Mouse (Mus musculus): ENCODE data around the gene Elfn2. TPM values are rescaled to one million over a fixed set of nuclear protein-coding genes. Genes with fewer than 3 reads are reported as not detected.

The Elfn2 gene
- polyA plus RNA-seq, 1 experiment from 2014 or later, result 0.03 TPM

- no peak overlapping the region for H3K9ac ChIP-seq (ENCODE audit: low read depth, low read length)
- 74% methylated on average over 3 of the region's 3 CpGs for WGBS
- H3K9me3 ChIP-seq (ENCODE audit: control insufficient read depth, low read length), result no peaks in the 10 kb centered on the region
- peaks cover 2% of the 10 kb centered on the region; the same call in 1 of the 2 replicates for H3K4me1 ChIP-seq (ENCODE audit: control insufficient read depth, insufficient read depth, low read length)
- H3K4me2 ChIP-seq (replicated peaks; ENCODE audit: low read depth, low read length), result no peak overlapping the region
- H3K27ac ChIP-seq (ENCODE audit: low read depth, low read length), result no peak overlapping the region
- no peak overlapping the region for H3K4me3 ChIP-seq (ENCODE audit: low read length)
- ATAC-seq (ENCODE audit: low FRiP score, low TSS enrichment), result no peak
- no peaks in the 10 kb centered on the region for H3K36me3 ChIP-seq (ENCODE audit: control insufficient read depth, insufficient read depth, low read length)
- no peaks in the 10 kb centered on the region; the same call in 1 of the 2 replicates for H3K27me3 ChIP-seq (ENCODE audit: control insufficient read depth, insufficient read depth, low read length)
These were observed 93.6 kb downstream of the Elfn2 start for GRCm38 (mm10) chr15:78624961-78625360.

- Histone ChIP-seq H3K9ac (ENCODE audit: low read depth, low read length) (no peak overlapping the region), H3K27ac (ENCODE audit: low read depth, low read length) (no peak overlapping the region), H3K27me3 (ENCODE audit: control insufficient read depth, insufficient read depth, low read length) (no peaks in the 10 kb centered on the region; the same call in 1 of the 2 replicates), H3K4me3 (ENCODE audit: low read length) (no peak overlapping the region), H3K4me2 (replicated peaks; ENCODE audit: low read depth, low read length) (no peak overlapping the region), H3K36me3 (ENCODE audit: control insufficient read depth, insufficient read depth, low read length) (no peaks in the 10 kb centered on the region), H3K4me1 (ENCODE audit: control insufficient read depth, insufficient read depth, low read length) (peaks cover 2% of the 10 kb centered on the region; the same call in 1 of the 2 replicates), H3K9me3 (ENCODE audit: control insufficient read depth, low read length) (no peaks in the 10 kb centered on the region)
- ATAC-seq (ENCODE audit: low FRiP score, low TSS enrichment), result no peak
- 46% methylated on average over 13 of the region's 13 CpGs for WGBS
These were observed 94.1 kb downstream of the Elfn2 start for GRCm38 (mm10) chr15:78624431-78624950.

- ATAC-seq (ENCODE audit: low FRiP score, low TSS enrichment), result no peak
- no peak overlapping the region for H3K9ac ChIP-seq (ENCODE audit: low read depth, low read length)
- peaks cover 2% of the 10 kb centered on the region; the same call in 1 of the 2 replicates for H3K4me1 ChIP-seq (ENCODE audit: control insufficient read depth, insufficient read depth, low read length)
- H3K36me3 ChIP-seq (ENCODE audit: control insufficient read depth, insufficient read depth, low read length), result no peaks in the 10 kb centered on the region
- no peak overlapping the region for H3K4me2 ChIP-seq (replicated peaks; ENCODE audit: low read depth, low read length)
- no peaks in the 10 kb centered on the region for H3K9me3 ChIP-seq (ENCODE audit: control insufficient read depth, low read length)
- H3K4me3 ChIP-seq (ENCODE audit: low read length), result no peak overlapping the region
- 8% methylated on average over 5 of the region's 5 CpGs for WGBS
- H3K27ac ChIP-seq (ENCODE audit: low read depth, low read length), result no peak overlapping the region
- H3K27me3 ChIP-seq (ENCODE audit: control insufficient read depth, insufficient read depth, low read length), result no peaks in the 10 kb centered on the region; the same call in 1 of the 2 replicates
These were observed 95.1 kb downstream of the Elfn2 start for GRCm38 (mm10) chr15:78623426-78623825.

Other genes starting within 250 kb of the Elfn2 start
- 0.07 and 0.60 TPM in 2 replicates for gene Il2rb, start 223.5 kb downstream of the Elfn2 start, polyA plus RNA-seq (2014; fragmentation: Nextera tagmentation; extraction: Ambion mirVana)
- gene C1qtnf6, start 187.4 kb downstream of the Elfn2 start, polyA plus RNA-seq (2014; fragmentation: Nextera tagmentation; extraction: Ambion mirVana), result 26.0 and 31.9 TPM in 2 replicates
- 0.21 and 0.23 TPM in 2 replicates for gene Sstr3, start 174.1 kb downstream of the Elfn2 start, polyA plus RNA-seq (2014; fragmentation: Nextera tagmentation; extraction: Ambion mirVana)
- gene Rac2, start 146.0 kb downstream of the Elfn2 start, polyA plus RNA-seq (2014; fragmentation: Nextera tagmentation; extraction: Ambion mirVana), result 6.1 and 7.6 TPM in 2 replicates
- 2.6 and 3.5 TPM in 2 replicates for gene Cyth4, start 121.7 kb downstream of the Elfn2 start, polyA plus RNA-seq (2014; fragmentation: Nextera tagmentation; extraction: Ambion mirVana)
- gene Mfng, start 54.7 kb upstream of the Elfn2 start, polyA plus RNA-seq (2014; fragmentation: Nextera tagmentation; extraction: Ambion mirVana), result 12.4 and 15.4 TPM in 2 replicates
- gene Card10, start 84.3 kb upstream of the Elfn2 start, polyA plus RNA-seq (2014; fragmentation: Nextera tagmentation; extraction: Ambion mirVana), result 6.1 and 10.2 TPM in 2 replicates
- gene Cdc42ep1, start 123.9 kb upstream of the Elfn2 start, polyA plus RNA-seq (2014; fragmentation: Nextera tagmentation; extraction: Ambion mirVana), result 28.4 and 37.9 TPM in 2 replicates
- 0.53 and 1.6 TPM in 2 replicates for gene Lgals2, start 136.8 kb upstream of the Elfn2 start, polyA plus RNA-seq (2014; fragmentation: Nextera tagmentation; extraction: Ambion mirVana)
- 33.9 and 44.8 TPM in 2 replicates for gene Gga1, start 158.4 kb upstream of the Elfn2 start, polyA plus RNA-seq (2014; fragmentation: Nextera tagmentation; extraction: Ambion mirVana)
- gene Gm49510, start 180.9 kb upstream of the Elfn2 start, polyA plus RNA-seq (2014; fragmentation: Nextera tagmentation; extraction: Ambion mirVana), result 0.19 and 0.59 TPM in 2 replicates
- gene Sh3bp1, start 181.0 kb upstream of the Elfn2 start, polyA plus RNA-seq (2014; fragmentation: Nextera tagmentation; extraction: Ambion mirVana), result 32.7 and 38.5 TPM in 2 replicates
- gene Pdxp, start 195.1 kb upstream of the Elfn2 start, polyA plus RNA-seq (2014; fragmentation: Nextera tagmentation; extraction: Ambion mirVana), result 20.5 and 25.8 TPM in 2 replicates
- 584 and 814 TPM in 2 replicates for gene Lgals1, start 208.0 kb upstream of the Elfn2 start, polyA plus RNA-seq (2014; fragmentation: Nextera tagmentation; extraction: Ambion mirVana)
- gene Nol12, start 216.2 kb upstream of the Elfn2 start, polyA plus RNA-seq (2014; fragmentation: Nextera tagmentation; extraction: Ambion mirVana), result 55.8 and 64.6 TPM in 2 replicates
- gene Triobp, start 229.0 kb upstream of the Elfn2 start, polyA plus RNA-seq (2014; fragmentation: Nextera tagmentation; extraction: Ambion mirVana), result 50.6 and 54.9 TPM in 2 replicates